Mouse (Mus musculus) right cerebral cortex, postnatal 4 days (tissue): Measurements from ENCODE around the gene Gm20696.
A peak's percentile ranks its signal among the peaks of the same experiment; 100 is the strongest.

ENCODE experiments used
- DNase-seq: peaks from one replicate; pipeline ENCODE4 v3.0.0-alpha.2; 2022

Gm20696 gene

DNA sequence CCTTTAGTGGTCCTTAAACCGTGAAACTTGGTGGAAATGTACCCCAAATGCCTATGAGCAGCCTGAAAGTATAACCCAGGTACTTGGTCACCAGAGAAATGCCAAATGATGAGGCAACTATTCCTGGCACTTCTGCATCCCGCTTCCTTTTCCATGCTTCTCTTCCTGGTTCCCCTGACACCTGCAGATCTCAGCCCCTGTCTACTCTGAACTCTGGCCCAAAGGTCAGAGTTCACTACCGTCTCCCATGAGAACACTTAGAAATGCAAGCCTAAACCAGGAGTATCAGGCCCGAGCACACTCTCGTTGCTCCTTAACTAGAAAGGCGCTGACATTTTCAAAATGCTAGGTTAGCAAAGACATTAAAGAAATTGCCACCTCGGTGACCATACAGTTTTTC is 394.9 kb downstream of the Gm20696 start:
- no peak for DNase-seq

DNA sequence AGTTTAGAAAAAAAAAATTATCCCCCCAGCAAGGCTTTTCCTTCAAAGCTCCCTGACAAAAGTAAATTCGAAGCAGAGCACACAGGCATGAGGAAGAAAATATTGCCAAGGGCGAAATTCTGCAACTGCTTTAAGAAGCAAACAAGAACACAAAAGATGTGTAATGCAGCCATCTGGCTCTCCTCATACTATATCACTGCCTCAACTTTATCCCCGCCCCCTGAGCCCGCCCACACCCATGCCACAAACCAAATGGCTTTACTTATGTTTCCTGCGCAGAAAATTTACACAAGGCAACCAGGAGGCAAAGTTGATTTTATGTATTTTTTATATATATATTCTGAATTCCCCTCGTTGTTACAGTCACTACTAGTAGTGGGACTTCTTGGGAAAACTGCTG is 396.7 kb downstream of the Gm20696 start:
- no peak for DNase-seq

DNA sequence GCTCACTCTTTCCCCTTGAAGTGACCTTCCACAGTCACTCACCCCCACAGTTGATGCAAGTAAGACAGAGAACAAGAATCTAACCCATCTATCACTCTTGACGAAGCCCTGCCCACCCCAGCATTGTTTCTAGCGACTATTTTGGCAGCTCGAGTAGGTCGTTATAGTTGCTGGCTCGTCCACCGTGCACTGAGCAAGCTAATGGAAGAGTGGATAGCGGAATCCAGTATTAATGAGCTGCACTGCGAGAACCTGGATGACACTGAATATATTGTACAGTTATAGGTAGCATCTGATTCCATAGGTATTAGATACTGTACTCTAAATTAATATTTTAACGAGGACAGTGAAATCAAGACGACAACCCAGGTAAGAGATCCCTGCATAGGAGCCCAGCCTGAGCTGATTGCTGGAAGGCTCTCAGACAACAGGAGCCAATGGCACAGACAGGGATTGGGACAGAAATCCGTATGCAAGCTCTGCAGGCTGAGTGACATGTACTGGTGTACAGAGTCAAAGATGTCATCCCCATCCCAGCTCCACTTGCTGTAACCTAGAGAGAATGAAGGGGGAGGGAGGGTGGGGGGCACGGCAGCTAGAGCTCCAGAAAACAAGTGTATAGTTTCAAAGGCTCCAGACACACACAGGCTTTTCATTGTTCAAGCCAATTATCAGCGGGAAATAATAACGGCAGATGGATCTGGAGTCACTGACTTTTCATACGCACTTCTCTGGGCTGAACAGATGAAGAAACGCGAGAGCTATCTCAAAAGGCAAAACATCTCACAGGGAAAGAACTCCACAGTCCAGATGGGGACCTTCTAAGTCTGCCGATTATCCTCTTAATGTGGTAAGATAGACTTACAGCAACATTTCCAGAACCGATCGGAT is 398.2 kb downstream of the Gm20696 start:
- no peak for DNase-seq

DNA sequence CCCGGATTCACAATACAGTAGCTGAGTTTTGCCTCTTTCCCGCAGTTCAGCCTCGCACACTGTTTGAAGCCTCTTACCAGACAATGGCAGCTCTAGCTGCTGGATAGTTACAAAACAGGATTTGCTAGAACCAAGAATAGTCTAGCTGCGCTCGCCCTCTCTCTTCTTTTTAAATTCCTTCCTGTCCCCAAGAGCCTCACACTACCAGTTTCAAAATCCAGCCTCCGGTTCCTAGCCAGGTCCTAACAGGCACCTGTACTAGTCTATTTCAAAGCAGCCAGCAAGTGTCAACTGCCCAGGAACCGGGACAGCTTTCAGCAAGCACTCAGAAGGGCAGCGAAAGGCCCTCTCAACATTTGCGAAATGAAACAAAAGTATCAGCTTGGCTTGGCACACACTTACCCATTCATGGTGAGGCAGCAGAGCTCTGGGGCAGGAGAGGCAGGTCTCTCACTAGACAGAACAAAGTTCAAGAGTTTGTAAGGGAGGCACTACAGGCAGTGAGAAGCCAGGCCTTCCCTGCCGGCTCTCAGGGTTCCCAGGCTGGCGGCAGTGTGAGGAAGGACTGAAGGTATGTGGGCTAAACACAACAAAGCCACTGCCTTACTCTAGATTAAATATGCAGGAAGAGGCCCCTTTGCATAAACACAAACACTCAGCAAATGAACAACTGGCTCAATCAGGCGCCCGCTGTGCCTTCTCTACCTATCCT is 400.5 kb downstream of the Gm20696 start:
- peak; percentile 10 for DNase-seq

DNA sequence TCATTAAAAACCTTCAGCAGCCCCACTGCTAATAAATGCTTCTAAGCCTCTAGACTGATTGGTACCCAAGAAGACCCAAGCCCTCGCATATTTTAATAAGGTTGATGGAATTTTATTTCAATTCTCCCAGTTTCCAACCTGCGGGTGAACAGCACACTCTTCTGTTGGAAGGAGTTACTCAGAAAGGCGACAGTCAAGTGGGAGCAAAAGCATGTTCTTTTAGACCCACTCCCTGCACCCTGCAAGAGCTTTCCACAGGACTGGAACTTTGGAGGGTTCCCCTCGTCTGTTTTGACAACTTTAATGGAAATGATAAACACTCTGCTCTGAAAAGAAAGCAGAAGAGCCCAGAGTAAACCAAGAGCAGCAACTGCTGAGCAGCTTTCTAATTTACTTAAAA is 401.4 kb downstream of the Gm20696 start:
- no peak for DNase-seq

DNA sequence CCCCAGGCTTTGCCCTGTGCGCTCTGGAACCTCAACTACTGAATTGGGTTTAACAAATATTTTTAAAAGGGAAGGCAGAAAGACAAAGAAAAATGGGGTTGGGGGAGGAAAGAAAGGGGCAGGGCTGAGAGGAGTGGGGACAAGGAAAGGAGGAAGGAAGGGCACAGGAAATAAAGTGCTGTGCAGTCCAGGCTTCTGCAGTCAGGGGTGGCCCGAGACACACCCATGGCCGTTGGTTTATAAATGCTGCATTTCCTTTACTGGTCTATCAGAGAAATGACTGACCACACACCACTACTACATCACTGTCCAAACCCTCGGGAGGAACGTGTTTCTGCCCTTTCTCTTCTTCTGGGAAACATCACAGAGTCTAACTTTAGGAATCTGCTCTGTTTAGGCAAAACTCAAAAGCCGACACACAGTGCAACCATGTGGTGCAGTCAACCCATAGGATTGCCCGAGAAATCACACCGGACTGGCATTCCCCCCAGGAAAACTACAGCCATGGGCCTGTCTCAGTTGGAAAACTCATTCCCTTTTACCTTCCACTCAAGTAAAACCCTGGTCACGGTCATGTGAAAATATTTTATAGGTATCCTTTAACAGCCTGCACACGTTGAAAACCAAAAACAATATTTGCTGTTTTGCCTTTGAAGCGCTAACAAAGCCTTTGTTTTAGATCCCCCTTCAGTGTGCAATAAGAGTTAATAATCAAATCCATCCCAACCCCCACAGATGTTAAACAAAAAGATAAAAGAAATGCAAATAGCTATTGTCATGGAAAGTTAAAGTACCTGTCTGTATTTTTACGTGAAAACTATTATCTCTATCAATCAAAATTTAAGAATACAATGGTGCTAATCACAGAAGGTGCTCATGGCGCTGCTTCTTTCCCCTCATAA is 402.2 kb downstream of the Gm20696 start:
- DNase-seq: no peak

DNA sequence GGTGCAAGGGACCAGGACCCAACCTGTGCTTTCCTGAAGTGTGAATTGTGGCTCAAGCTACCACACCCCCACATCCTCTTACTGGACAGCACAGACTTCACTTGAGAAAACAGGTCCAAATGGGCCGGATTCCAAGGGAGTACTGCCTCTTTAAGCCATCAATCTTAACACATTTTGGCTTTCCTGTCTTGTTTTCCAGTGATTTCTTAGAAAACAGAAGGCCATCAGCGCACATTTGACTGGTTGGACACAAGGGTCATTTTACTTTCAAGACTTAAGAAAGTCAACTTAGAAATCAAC is 402.8 kb downstream of the Gm20696 start:
- DNase-seq: no peak

DNA sequence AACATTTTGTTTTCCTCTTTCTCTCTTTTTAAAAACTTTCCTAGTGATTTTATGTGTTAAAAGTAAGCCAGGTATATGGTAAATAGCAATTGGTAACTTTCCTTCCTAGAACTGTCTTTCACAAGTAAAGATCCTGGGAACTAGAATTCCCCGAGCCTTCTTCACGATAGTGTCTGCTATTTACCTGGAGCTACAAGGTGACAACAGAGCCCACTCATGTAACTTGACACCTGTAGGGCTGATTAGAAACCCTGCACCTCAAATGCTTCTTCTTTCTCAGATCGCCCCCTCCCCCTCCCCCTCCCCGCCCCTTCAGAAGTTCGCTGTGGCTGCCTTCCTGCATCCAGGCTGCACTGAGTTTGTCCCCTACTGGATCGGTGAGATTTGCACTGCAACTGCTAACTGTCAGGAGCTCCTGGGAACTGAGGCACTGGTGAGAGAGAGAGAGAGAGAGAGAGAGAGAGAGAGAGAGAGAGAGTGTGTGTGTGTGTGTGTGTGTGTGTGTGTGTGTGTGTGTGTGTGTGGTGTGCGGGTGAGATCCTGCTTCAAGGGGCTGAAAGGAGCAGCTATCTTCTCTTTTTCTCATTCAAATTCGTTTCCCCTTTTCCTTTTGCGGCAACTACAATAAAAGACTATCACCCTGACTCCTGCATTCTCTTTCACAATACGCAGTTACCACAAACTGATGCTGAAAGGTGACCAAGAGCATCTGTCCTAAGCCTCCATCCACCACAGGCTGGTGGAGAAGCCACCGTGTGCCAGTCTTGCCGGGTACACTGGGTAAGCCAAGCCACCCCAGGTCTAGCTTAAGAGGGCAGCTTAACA is 403.3 kb downstream of the Gm20696 start:
- no peak for DNase-seq

DNA sequence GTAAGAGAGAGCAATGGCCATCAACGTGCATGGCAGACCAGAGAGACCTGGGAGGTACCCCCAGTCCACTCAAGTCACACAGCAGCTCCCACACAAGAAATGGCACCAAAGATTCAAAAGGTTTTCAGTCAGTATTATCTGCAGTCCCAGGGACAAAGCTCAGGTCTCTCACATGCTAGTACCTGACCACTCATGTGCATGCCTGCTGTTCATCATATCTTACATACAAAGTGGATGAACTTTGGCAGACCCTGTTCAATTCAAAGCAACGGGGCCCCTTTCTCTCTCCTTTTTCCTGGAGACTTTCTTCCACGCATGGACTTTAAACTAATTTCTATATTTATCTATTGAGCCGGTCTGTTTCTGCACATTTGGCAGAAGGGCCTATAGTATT is 404.9 kb downstream of the Gm20696 start:
- DNase-seq: no peak

DNA sequence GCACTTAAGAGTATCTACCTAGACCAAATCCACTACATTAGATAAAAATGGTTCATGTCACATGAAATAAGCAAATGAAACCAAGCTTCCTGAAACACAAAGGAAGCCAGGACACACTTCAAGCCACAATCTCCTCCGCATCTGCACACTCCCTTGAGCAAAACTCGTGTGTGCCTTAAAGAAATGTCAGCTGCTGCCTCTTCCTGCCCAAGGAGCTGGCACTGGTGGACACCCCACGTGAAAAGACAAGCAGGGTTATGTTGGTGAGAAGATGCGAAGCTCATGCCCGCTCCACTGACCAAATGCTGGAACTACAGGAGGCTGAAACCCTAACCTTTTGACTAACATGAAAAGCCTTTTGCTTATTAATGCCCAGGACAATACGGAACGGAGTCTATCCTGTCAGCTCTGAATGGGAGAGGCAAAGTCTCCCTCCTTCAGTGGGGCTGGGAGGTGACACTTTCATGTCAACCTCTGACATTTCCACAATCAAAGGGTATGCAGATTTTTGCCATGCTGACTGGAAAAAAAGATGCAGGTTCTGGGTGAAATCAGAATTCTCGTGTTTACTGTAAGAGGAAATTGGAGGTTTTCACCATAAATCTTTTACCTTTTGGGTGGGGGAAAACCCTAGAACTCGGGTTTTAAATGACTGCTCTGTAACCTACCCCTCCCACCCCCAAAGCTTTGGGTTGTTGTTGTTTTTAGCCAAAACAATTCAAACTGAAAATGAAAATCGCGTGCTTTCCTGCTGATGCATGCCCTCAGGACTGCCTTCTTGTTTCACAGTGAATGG is 405.5 kb downstream of the Gm20696 start:
- no peak for DNase-seq

DNA sequence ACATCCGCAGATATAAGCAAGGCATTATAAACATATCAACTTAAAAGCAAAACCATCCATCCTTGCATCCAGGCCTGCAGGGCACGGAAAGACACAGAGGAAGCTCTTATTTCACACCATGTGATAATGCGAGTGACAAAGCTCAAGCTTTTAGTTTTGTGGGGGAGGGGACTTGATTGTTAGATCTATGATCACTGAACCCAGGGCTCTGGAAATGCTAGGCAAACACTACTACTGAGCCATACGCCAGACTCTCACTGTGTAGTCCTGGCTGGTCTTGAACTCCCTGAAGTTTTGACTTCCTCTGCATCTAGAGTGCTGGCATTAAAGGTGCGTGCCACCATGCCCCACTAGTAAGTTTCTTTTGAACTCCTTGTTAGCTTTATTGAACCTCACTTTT is 408.3 kb downstream of the Gm20696 start:
- no peak for DNase-seq

DNA sequence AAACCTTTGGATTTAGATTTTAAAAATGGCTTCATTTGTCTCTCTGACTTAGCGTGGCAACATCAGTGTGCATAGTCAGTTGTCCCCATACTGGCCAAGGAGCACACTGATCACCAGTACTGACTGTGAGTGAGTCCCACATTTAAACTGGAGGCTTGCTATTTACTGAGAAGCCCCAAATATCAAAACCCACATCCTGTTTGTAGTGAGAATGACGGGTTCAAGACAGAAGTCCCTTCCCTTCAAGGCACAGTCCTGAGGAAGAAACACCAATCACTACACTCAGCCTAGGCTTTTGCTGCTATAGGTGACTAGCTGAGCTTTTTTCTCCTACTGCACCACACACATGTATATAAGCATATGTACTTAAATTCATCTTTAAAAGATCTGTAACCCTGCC is 408.9 kb downstream of the Gm20696 start:
- no peak for DNase-seq

DNA sequence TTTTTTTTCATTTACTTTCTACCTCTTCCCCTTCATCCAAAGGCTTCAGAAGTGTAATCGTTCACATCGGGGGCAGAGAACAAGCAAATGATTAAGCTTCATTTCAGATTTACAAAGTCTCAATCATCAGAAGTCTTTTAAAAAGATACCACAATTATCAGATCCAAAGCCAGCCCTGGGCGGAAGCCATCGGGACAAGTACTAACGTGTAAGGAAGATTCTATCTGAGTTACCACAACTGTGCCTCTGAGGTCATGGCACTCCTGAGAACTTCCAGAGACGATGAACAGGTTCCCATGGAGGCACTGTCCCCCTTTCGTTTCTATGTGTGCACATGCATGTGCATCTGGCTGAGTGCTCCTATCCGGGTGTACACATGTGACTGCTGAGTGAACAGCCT is 413.3 kb downstream of the Gm20696 start:
- DNase-seq: no peak

DNA sequence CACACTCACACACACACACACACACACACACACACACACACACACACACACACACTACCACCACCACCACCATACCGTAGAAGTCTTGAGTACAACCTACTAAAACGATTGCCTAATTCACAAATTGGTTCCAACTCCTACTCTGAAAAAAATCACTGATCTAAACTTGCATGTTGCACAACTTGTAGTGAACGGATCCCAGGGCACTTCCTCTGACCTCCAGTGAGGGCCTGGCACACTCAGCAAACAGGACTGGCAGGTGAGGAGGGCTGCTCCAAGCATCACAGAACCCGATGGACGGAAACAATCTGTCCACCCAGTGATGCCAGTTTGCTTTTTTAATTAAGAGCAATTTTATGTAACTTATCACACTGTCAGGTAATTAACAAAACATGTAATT is 413.8 kb downstream of the Gm20696 start:
- no peak for DNase-seq

DNA sequence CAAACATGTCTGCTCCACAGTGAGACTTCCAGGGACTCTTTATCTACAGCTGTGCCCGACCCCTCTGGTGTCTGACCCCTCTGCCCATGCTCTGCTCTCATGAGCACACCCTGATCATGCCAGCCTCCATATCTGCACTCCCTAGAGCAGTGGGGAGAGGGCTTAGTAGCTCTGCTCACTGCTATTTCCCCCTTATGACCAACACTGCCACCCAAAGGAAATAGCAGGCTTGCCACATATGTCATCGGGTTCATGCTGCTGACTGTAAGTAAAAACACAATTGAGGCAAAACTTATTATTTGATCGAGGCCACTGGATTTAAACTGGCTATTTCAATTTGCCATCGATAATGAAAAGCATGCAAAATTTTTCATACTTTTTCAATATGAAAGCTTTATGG is 414.7 kb downstream of the Gm20696 start:
- no peak for DNase-seq

DNA sequence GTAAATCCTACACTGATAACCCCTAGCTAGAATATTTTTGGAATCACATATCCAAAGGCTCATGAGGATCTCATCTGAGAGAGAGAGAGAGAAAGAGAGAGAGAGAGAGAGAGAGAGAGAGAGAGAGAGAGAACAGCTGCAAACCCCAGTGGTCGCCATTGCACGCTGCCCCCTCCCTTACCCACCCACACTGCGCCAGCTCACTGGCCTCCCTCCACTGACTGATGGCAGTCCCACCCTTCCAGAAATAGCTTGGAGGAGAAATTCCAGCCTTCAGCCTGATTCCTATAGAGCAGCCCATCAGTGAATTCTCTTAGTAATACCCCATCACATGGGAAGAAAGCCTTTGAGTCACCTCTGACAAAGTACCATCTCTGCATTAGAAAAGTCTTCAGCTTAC is 415.4 kb downstream of the Gm20696 start:
- DNase-seq: no peak

DNA sequence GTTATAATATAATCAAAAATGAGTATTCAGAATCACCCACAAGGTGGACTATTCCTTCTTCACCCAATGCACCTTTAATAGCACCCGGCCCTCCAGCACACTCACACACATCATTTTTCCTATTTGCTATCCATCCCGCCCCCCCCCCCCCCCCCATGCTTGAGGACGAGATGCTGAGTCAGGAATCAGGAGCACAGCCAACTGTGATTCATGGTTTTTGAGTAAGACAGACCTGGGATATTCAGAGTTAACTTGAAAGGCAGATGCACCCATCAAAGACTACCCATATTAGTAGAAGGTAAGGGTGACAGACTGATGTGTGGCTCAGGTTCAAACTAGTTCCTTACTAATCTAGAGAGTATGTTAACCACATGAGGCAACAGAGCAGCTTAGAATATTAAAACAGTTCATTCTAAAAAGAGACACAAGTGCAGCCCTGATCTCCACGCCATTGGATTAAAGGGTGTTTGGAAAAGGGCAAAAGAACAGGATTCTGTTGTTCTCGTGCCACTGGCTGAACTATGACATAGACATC is 417.0 kb downstream of the Gm20696 start:
- DNase-seq: no peak

DNA sequence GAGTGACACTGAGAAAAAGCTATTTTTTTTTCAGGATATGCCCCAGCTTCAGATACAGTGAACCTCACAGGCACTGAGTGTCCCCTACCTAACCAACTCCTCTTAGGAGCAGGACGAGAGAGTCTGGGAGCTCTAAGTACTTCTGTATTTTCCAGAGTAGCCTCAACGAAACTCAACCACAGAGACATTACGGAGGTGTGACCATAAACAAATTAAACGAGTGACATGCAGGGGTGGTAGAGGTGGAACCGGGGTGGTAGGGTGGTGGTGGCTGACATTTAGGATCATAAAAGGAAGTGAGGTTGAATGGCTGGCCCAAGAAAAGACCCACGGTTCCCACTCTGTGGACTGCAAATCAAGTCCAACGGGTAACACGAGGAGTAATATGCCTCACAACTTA is 418.2 kb downstream of the Gm20696 start:
- DNase-seq: no peak

DNA sequence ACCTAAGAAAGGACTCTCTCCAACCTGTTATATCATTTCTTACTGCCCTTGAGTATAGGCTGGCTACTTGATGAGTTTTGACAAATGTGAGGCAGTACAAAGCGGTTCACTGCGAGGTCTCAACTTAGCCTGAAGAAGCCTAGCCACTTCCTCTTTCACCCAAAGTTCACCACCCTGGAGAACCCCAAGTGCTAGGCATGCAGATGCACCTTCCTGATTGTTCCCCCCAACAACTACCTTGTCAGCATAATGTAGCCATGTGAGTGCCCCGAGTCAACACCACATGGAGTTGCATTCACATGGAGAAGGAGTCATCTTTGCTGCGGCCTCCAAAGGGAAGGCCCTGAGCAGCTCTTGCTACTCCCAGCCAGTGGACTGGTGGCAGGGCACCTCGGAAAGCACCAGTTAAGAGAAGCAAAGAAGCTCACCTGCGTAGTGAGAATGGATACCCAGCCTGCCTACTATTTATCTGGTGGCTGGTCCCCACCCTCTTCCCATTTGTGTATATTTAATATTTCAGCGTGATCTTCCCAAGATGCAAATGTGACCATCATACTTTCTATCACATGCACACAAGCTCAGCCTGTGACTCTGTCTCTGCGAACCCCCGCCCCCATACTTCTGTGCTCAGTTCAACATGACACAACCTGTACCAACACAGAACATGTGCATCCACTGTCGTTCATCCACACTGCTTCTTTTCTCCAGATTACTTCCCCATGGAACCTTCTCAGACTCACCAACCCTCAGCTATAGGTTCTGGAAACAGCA is 424.8 kb downstream of the Gm20696 start:
- no peak for DNase-seq

DNA sequence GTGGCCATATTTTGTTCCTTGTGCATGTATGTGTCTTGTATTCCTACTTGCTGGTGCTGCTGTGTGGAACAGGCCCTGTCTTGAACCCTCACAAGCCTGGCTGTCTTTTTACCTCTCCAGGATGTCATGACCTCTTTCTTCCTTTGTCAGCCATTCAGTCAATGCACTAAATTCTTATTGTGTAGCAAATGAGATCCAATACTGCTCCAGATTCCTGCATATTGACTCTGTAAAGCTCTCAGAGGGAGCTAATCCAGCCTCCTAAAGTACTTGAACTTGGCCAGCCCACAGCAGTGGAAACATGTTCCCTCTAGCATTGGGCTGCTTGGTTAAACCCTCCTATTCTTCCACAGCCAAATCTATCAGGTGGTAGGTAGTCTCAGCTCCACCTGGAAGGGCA is 425.8 kb downstream of the Gm20696 start:
- no peak for DNase-seq

DNA sequence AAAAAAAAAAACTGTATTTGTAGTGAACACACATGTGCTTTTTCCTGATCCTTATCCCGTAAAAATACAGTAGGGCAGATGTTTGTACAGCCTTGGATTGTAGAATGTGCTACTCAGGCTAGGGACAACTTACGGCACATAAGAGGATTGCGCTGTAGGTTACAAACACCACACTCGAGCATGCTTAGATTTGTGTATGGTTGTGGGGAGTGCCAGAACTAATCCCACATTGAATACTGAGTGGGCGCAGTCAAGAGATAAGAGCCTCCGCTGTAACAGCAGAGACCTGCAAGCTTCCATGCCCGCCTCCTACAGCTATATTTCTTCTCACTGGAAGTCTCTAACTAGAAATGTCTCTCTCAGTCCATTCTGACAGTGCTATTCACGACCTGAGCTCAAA is 431.0 kb downstream of the Gm20696 start:
- DNase-seq: no peak
